Mouse (Mus musculus): Measurements from ENCODE around the gene Pih1d2. TPM values are rescaled to one million over a fixed set of nuclear protein-coding genes. Genes with fewer than 3 reads are reported as not detected.
"Not testable (repeated sequence)": the region's sequence is repeated elsewhere in the genome, so short reads cannot be mapped to it uniquely, and the experiment has no call there.

Gene Pih1d2
- total RNA-seq, 1 experiment from 2014 or later = 1.9 TPM

DNA sequence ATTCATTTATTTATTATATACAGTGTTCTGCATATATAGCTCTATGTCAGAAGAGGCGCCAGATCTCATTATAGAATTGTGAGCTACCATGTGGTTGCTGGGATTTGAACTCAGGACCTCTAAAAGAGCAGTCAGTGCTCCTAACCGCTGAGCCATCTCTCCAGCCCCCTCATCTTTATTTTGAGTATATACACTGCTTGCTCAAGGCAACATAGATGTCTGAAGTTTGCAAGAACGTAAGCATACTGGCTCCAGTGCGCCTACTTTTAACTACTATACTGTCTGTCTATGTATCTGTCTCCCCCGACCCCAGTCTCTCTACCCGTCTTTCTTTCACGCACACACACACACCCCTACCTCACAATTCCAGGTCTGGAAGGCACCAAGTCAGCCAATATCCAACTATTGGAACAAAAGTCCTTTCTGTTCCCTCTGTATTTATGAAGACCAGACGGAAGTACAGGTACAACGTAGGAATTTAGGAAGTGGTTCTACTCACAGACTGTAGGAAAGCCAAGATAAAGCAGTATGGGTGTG lies 741 bp downstream of the Pih1d2 start:
- no peak for DNase-seq

DNA sequence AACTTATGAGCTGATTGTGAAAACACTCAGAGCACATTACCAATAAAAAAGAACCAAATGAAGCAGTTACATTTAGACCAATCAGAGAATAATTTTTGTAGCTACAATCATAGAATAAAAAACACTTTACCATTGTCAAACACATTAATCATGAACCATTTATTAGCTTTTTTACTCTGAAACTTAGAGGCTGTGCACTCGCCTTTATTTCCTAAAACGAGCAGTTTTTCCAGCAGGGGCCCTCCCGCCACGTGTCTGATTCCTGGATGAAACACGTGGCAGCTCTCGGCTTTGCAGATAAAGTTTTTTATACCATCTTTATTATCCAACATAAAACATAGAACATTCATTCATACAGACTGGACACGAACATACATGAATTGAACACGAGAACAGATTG lies 13.8 kb downstream of the Pih1d2 start:
- not testable (repeated sequence) for DNase-seq

GRCm38 (mm10) chr9:50632016-50632688 lies 15.0 kb downstream of the Pih1d2 start:
- no peak for DNase-seq

DNA sequence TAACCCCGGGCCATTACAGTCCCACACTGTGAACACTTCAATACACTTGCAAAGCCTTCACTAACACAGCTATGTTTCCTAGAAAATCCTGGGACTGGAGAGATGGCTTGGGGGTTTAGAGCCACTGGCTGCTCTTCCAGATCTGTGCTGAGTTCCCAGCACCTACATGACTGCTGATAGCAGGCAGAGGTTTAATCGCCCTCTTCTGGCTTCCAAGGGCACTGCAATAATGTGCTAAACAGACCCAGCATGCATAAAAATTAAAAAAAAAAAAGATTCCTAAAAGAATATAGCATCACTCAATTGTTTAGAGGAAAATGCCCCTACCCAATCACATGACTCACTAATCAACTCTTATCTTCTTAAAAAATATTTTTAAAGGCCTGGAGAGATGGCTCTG lies 15.9 kb downstream of the Pih1d2 start:
- no peak for DNase-seq

DNA sequence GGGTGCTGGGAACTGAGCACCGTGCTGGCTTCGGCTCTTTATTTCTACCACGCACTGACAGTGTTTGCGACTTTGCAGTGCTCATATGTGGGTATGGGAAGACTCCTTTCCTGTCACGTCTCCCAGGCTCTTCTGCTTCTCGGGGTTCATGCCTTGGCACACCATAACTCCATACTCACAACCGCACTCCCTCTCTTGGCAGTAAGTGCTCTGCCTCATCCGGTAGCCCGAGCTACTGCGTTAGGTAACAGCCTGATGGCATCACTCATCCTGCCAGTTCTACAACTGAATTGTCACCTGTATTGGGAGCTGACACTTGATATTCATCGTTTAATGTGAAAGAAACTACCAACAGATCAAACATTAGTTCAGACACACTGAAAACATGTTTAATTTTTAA lies 17.1 kb downstream of the Pih1d2 start:
- no peak for DNase-seq

- no peak for DNase-seq
These were observed 29.8 kb downstream of the Pih1d2 start for GRCm38 (mm10) chr9:50646826-50647370.

DNA sequence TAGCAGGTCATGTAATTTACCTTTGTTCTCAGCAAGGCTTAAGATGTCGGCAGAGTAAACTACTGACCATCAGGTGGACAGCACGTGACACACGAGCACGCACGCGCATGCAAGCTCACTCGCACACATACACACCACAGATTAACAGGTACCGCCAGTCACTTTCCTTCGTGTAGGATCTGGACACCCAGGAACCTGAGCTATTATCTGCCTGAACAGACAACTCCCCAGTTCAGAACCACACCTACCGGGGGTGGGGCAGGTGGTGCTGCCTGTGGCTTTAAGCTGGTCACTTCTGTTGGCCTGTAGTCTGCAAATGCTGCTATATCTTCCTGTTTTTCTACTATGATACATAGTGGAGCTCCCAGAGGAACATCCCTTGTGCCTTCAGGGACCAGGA lies 33.4 kb downstream of the Pih1d2 start:
- DNase-seq = no peak

GRCm38 (mm10) chr9:50658391-50658790 lies 41.3 kb downstream of the Pih1d2 start:
- DNase-seq = no peak

GRCm38 (mm10) chr9:50658941-50659388 lies 41.8 kb downstream of the Pih1d2 start:
- peak; percentile 42 for DNase-seq

- peak; percentile 92 for DNase-seq
These were observed 42.5 kb downstream of the Pih1d2 start, which contains the start of gene Dlat for GRCm38 (mm10) chr9:50659392-50660217. Gene Dlat (minus strand): TSS chr9:50659780.

GRCm38 (mm10) chr9:50660431-50660830 lies 43.3 kb downstream of the Pih1d2 start:
- DNase-seq = peak; percentile 74

- no peak for DNase-seq
These were observed 47.7 kb downstream of the Pih1d2 start for GRCm38 (mm10) chr9:50664826-50665225.

GRCm38 (mm10) chr9:50666442-50666841 lies 49.3 kb downstream of the Pih1d2 start:
- no peak for DNase-seq

DNA sequence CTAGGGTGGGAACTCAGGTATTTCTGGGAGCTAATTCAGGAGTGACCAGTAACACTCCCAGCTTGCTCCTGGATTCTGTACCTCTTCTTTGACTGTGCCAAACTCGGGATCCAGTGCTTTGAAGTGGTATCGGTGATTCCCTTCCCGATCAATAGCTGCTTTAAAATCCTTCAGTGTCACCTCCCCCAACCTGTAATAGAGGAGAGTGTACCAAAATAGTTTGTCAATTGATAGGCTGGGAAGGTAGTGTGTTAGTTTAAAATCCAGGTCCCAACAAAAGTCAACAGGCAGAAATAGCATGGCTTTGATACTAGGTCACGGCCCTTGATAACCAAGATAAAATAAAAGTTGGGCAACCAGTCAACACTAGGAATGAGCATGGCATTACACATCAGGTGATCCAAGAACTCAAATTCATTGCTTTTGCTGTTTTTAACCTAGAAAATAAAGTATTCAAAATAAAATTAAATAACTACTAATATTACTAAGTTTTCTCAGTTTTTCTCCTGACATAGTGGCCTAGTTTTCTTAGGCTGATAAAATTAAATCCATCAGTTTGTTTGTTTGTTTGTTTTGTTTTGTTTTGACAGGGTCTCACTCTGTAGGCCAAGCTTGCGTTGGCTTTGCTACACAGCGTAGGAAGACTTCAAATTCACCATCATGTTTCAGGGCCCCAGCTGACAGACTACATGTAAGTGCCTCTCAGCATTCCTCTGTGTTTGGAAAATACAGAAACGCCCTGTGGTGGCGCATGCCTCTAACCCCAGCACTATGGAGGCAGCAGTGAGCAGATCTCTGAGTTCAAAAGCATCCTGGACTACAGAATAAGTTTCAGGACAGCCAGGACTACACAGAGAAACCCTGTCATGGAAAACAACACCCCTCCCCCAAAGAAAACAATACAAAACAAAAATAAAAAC lies 50.7 kb downstream of the Pih1d2 start:
- no peak for DNase-seq

GRCm38 (mm10) chr9:50670690-50671089 lies 53.6 kb downstream of the Pih1d2 start:
- peak; percentile 75 for DNase-seq

Other genes with a start within 250 kb of the Pih1d2 start
- gene Plet1, start 122.8 kb upstream of the Pih1d2 start, total RNA-seq (2021) = 0.33 and 0.41 TPM in 2 replicates
- 68.9 and 73.9 TPM in 2 replicates for gene Pts, start 88.6 kb upstream of the Pih1d2 start, total RNA-seq (2021)
- gene Il18, start 62.5 kb upstream of the Pih1d2 start, total RNA-seq (2021) = 5.7 and 8.4 TPM in 2 replicates
- 2.1 and 3.7 TPM in 2 replicates for gene Bco2, start 62.1 kb upstream of the Pih1d2 start, total RNA-seq (2021)
- not detected in 2 replicates for gene Tex12, start 56.0 kb upstream of the Pih1d2 start, total RNA-seq (2021)
- gene Sdhd, start 13.5 kb upstream of the Pih1d2 start, total RNA-seq (2021) = 554 and 565 TPM in 2 replicates
- gene Timm8b, start 13.4 kb upstream of the Pih1d2 start, total RNA-seq (2021) = 171 and 184 TPM in 2 replicates
- 24.3 and 25.3 TPM in 2 replicates for gene Nkapd1, start 143 bp downstream of the Pih1d2 start, total RNA-seq (2021)
- 252 and 279 TPM in 2 replicates for gene Dlat, start 42.5 kb downstream of the Pih1d2 start, total RNA-seq (2021)
- 8.4 and 9.5 TPM in 2 replicates for gene Dixdc1, start 122.2 kb downstream of the Pih1d2 start, total RNA-seq (2021)
- gene 2310030G06Rik, start 129.2 kb downstream of the Pih1d2 start, total RNA-seq (2021) = 6.6 and 6.9 TPM in 2 replicates
- gene Cryab, start 134.0 kb downstream of the Pih1d2 start, total RNA-seq (2021) = 21.4 and 29.2 TPM in 2 replicates
- 1.5 and 1.9 TPM in 2 replicates for gene Hspb2, start 135.0 kb downstream of the Pih1d2 start, total RNA-seq (2021)
- gene Fdxacb1, start 150.9 kb downstream of the Pih1d2 start, total RNA-seq (2021) = 5.7 and 6.4 TPM in 2 replicates
- 26.0 and 28.4 TPM in 2 replicates for gene Alg9, start 157.7 kb downstream of the Pih1d2 start, total RNA-seq (2021)
- 35.5 and 37.2 TPM in 2 replicates for gene 1110032A03Rik, start 158.2 kb downstream of the Pih1d2 start, total RNA-seq (2021)
- gene Ppp2r1b, start 228.0 kb downstream of the Pih1d2 start, total RNA-seq (2021) = 32.3 and 34.4 TPM in 2 replicates

Measured in adrenal gland, postnatal 14 days (tissue).